Mouse (Mus musculus) embryonic facial prominence, embryonic 14.5 days (tissue): ENCODE results near the gene Pnpla3. TPM values are rescaled to one million over a fixed set of nuclear protein-coding genes. Genes with fewer than 3 reads are reported as not detected.

Experiments used
- ATAC-seq: fragments of 200-750 bp; cut with Nextera tagmentation; 2 replicates; pipeline ENCODE4 v1.8.0; 2017; ENCODE audit warnings: low read depth, moderate number of reproducible peaks, moderate TSS enrichment
- DNase-seq: peaks from one replicate; pipeline ENCODE4 v3.0.0-alpha.2; 2015; ENCODE audit warnings: low spot score
- H3K27ac ChIP-seq: fragments of 300-500 bp; sonication (generic); replicated peaks from 2 replicates; pipeline ENCODE4 v1.5.1; 2014; ENCODE audit warnings: low read depth, mild to moderate bottlenecking, low read length, moderate library complexity
- H3K27me3 ChIP-seq: fragments of 300-500 bp; sonication (generic); replicated peaks from 2 replicates; pipeline ENCODE4 v1.6.1; 2014; ENCODE audit warnings: low read length; ENCODE audit not compliant: control insufficient read depth, insufficient read depth
- H3K36me3 ChIP-seq: fragments of 300-500 bp; sonication (generic); 2 replicates; pipeline ENCODE4 v1.6.1; 2014; ENCODE audit warnings: low read length, mixed read lengths; ENCODE audit not compliant: control insufficient read depth, insufficient read depth
- H3K4me1 ChIP-seq: fragments of 300-500 bp; sonication (generic); 2 replicates; pipeline ENCODE4 v1.6.1; 2014; ENCODE audit warnings: antibody characterized with exemption, low read length; ENCODE audit not compliant: control insufficient read depth, insufficient read depth
- H3K4me2 ChIP-seq: fragments of 300-500 bp; sonication (generic); 2 replicates; pipeline ENCODE4 v1.6.1; 2014; ENCODE audit warnings: low read depth, mild to moderate bottlenecking, low read length, moderate library complexity, mixed read lengths
- H3K4me3 ChIP-seq: fragments of 300-500 bp; sonication (generic); 2 replicates; pipeline ENCODE4 v1.5.1; 2014; ENCODE audit warnings: low read depth, mild to moderate bottlenecking, low read length
- H3K9ac ChIP-seq: fragments of 300-500 bp; sonication (generic); 2 replicates; pipeline ENCODE4 v1.6.1; 2014; ENCODE audit warnings: low read depth, mild to moderate bottlenecking, low read length, moderate library complexity, mixed read lengths
- H3K9me3 ChIP-seq: fragments of 300-500 bp; sonication (generic); 2 replicates; pipeline ENCODE4 v1.6.1; 2016; ENCODE audit warnings: low read length; ENCODE audit not compliant: control insufficient read depth
- WGBS: fragments of 180-500 bp; shearing (Covaris S2); extraction: QIAGEN DNeasy Blood & Tissue Kit; methylation state at CpG from one replicate; pipeline ENCODE4 v1.1.7; 2014; 5-methylcytosine and 5-hydroxymethylcytosine counted together
- polyA plus RNA-seq: library from polyadenylated mRNA; unstranded; fragments of >200 nt; fragmentation: Nextera tagmentation; extraction: Ambion mirVana; gene quantifications from 2 replicates; pipeline ENCODE4 v1.2.1, GENCODE M21; 2014

The Pnpla3 gene
- polyA plus RNA-seq, 1 experiment from 2014 or later: 0.89 TPM

DNA sequence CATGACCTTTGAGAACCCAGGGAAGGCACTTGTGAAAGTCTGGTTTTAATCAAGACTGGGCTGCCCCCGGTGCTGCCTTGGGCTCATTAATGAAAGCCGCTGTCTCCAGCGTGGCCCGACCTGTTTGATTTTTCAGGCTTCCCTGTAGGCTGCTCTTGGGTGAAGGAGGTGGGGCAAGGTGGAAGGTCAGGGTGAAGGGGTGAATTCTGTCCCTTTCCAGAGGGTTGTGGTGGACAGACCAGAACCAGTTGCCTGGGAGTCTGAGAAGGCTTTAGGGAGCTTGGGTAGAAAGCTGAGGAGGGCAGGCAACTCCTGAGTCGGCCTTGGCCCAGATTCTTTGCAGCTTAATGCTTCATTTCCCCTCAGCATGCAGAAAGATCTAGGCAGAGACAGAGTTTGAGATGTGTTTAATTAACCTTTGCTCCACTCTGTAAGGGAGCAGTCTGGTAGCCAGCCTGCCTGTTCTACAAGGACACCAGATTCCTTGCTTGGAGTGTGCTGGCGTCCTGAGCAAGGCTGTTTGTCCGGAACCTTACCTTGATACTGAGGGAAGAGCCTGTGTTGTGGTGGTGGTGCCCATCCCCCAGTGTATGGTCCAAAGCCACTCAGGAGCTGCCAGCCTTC lies 48.9 kb downstream of the Pnpla3 start:
- ATAC-seq (no peak), DNase-seq (no peak)
- Histone ChIP-seq H3K27me3 (no peaks in the 10 kb centered on the region), H3K27ac (no peak overlapping the region), H3K4me3 (no peak overlapping the region), H3K9ac (peak overlapping the region; percentile 5; the same call in 1 of the 2 replicates), H3K4me2 (no peak overlapping the region), H3K4me1 (peaks cover 39% of the 10 kb centered on the region), H3K9me3 (no peaks in the 10 kb centered on the region), H3K36me3 (peaks cover 25% of the 10 kb centered on the region; the same call in 1 of the 2 replicates)
- WGBS: 16% methylated on average over 7 of the region's 7 CpGs

- ATAC-seq: 0 out of 2 replicates have a peak, but pooled peaks have one; percentile 13
- WGBS: 19% methylated on average over 23 of the region's 23 CpGs
- H3K4me2 ChIP-seq: peak overlapping the region; percentile 26
Measured at GRCm38 (mm10) chr15:84217969-84218782, 50.5 kb downstream of the Pnpla3 start.

DNA sequence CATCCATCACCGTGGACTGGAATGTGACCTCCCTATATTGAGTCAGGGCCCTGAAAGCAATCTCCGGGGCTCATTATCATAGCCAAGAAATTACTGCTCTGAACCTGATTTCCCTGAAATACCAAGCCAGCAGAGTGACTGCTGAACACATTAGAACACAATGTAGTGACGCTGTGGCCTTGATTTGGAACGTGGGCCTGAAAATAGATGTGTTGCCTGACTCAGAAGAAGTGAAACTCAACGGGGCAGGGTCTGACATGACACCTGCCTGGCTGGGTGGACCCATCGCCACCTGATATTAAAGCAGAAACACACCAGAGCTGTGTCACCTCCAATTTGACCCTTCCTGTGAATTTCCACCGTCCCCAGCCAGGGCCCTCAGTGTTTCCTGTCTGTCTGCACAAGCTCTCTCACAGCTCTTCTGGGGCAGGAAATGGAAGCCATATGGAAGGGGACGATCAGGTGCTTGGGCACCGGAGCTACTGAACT lies 51.2 kb downstream of the Pnpla3 start:
- no peaks in the 10 kb centered on the region for H3K27me3 ChIP-seq
- H3K4me1 ChIP-seq: peaks cover 39% of the 10 kb centered on the region
- DNase-seq: no peak
- H3K36me3 ChIP-seq: peaks cover 16% of the 10 kb centered on the region; the same call in 1 of the 2 replicates
- no peak overlapping the region for H3K4me3 ChIP-seq
- peak overlapping the region; percentile 48 for H3K9ac ChIP-seq
- H3K27ac ChIP-seq: peak overlapping the region; percentile 61; the same call in 1 of the 2 replicates
- peak overlapping the region; percentile 26 for H3K4me2 ChIP-seq
- ATAC-seq: no peak
- WGBS: 17% methylated on average over 9 of the region's 9 CpGs
- no peaks in the 10 kb centered on the region for H3K9me3 ChIP-seq

More at GRCm38 (mm10) chr15:84217969-84218782, 50.5 kb downstream of the Pnpla3 start:
- no peaks in the 10 kb centered on the region for H3K27me3 ChIP-seq
- H3K36me3 ChIP-seq: peaks cover 20% of the 10 kb centered on the region; the same call in 1 of the 2 replicates
- H3K9me3 ChIP-seq: no peaks in the 10 kb centered on the region
- peak; percentile 53 for DNase-seq
- H3K4me1 ChIP-seq: peaks cover 39% of the 10 kb centered on the region
- no peak overlapping the region for H3K4me3 ChIP-seq
- 0 out of 2 replicates have a peak overlapping the region, but pooled peaks have one; percentile 30 for H3K9ac ChIP-seq
- H3K27ac ChIP-seq: peak overlapping the region; percentile 61; the same call in 1 of the 2 replicates

DNA sequence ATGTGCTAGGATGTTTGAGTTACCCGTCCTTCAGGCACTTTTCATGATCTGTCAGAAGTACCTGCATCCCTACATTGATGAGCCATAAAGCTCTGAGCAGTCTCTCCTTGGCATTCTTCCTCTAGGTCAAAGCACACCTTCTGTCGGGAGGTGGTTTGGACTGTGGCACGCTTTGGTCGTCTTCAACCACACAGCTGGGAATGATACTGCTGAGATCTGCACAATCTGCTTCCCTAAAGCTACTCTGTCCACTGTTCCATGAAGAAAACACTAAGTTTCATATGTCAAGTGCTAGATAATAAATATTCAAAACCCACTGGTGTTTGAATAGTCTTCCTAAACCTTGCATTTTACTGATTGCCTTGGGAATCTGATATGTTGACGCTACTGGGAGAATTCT lies 53.9 kb downstream of the Pnpla3 start:
- Histone ChIP-seq H3K27me3 (no peaks in the 10 kb centered on the region), H3K27ac (no peak overlapping the region), H3K9me3 (no peaks in the 10 kb centered on the region), H3K4me1 (peaks cover 31% of the 10 kb centered on the region), H3K4me2 (no peak overlapping the region), H3K36me3 (no peaks in the 10 kb centered on the region), H3K4me3 (no peak overlapping the region), H3K9ac (no peak overlapping the region)
- DNase-seq (no peak), ATAC-seq (no peak)
- 63% methylated on average over 5 of the region's 5 CpGs for WGBS

GRCm38 (mm10) chr15:84223423-84223822 lies 55.8 kb downstream of the Pnpla3 start:
- DNase-seq: no peak
- no peak for ATAC-seq
- 39% methylated on average over 6 of the region's 6 CpGs for WGBS

DNA sequence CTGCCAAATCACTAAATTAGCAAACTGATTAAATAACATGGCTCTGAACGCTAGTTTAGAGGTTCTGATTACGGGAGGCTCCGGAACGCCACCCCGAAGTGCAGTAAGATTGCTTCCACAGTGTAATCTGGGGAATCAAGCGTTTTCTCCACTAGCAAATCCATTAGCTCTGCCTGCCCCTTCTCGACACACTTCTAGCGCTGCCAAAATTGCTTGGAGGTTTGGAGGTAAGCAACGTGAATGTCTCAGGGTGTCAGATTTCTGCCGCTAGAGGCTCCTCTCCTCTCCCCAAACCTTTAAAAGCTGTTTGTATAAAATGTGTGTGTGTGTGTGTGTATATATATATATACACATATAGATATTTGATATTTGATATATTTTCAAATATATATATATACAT lies 57.1 kb downstream of the Pnpla3 start:
- no peaks in the 10 kb centered on the region for H3K27me3 ChIP-seq
- H3K36me3 ChIP-seq: no peaks in the 10 kb centered on the region
- 0 out of 2 replicates have a peak overlapping the region, but pooled peaks have one; percentile 10 for H3K4me2 ChIP-seq
- no peak overlapping the region for H3K4me3 ChIP-seq
- no peaks in the 10 kb centered on the region for H3K9me3 ChIP-seq
- WGBS: 16% methylated on average over 10 of the region's 10 CpGs
- no peak overlapping the region for H3K9ac ChIP-seq
- ATAC-seq (peak; percentile 73), DNase-seq (peak; percentile 89)
- H3K4me1 ChIP-seq: 0 out of 2 replicates have a peak, but pooled peaks cover 4% of the 10 kb centered on the region
- no peak overlapping the region for H3K27ac ChIP-seq

More at GRCm38 (mm10) chr15:84223423-84223822, 55.8 kb downstream of the Pnpla3 start:
- peaks cover 14% of the 10 kb centered on the region; the same call in 1 of the 2 replicates for H3K4me1 ChIP-seq
- H3K4me3 ChIP-seq: no peak overlapping the region
- H3K36me3 ChIP-seq: no peaks in the 10 kb centered on the region
- H3K9ac ChIP-seq: no peak overlapping the region
- H3K27ac ChIP-seq: no peak overlapping the region
- H3K9me3 ChIP-seq: no peaks in the 10 kb centered on the region
- H3K27me3 ChIP-seq: no peaks in the 10 kb centered on the region
- H3K4me2 ChIP-seq: no peak overlapping the region

- WGBS: 57% methylated on average over 15 of the region's 15 CpGs
- Histone ChIP-seq H3K9ac (no peak overlapping the region), H3K9me3 (no peaks in the 10 kb centered on the region), H3K4me3 (no peak overlapping the region), H3K4me2 (no peak overlapping the region), H3K27ac (no peak overlapping the region), H3K4me1 (peaks cover 12% of the 10 kb centered on the region; the same call in 1 of the 2 replicates), H3K27me3 (no peaks in the 10 kb centered on the region; the same call in 1 of the 2 replicates), H3K36me3 (no peaks in the 10 kb centered on the region)
- ATAC-seq (no peak), DNase-seq (no peak)
Measured at GRCm38 (mm10) chr15:84226918-84227317, 59.3 kb downstream of the Pnpla3 start.

GRCm38 (mm10) chr15:84230661-84231060 lies 63.0 kb downstream of the Pnpla3 start:
- H3K4me1 ChIP-seq: peaks cover 13% of the 10 kb centered on the region; the same call in 1 of the 2 replicates
- H3K36me3 ChIP-seq: no peaks in the 10 kb centered on the region
- no peak for DNase-seq
- H3K9ac ChIP-seq: peak overlapping the region; percentile 21
- no peak overlapping the region for H3K27ac ChIP-seq
- ATAC-seq: no peak
- peak overlapping the region; percentile 87 for H3K4me2 ChIP-seq
- H3K9me3 ChIP-seq: no peaks in the 10 kb centered on the region
- peak overlapping the region; percentile 46; the same call in 1 of the 2 replicates for H3K4me3 ChIP-seq
- no peaks in the 10 kb centered on the region; the same call in 1 of the 2 replicates for H3K27me3 ChIP-seq
- WGBS: 25% methylated on average over 5 of the region's 5 CpGs
